Mouse (Mus musculus): ENCODE results near the gene Macrod2.

DNA sequence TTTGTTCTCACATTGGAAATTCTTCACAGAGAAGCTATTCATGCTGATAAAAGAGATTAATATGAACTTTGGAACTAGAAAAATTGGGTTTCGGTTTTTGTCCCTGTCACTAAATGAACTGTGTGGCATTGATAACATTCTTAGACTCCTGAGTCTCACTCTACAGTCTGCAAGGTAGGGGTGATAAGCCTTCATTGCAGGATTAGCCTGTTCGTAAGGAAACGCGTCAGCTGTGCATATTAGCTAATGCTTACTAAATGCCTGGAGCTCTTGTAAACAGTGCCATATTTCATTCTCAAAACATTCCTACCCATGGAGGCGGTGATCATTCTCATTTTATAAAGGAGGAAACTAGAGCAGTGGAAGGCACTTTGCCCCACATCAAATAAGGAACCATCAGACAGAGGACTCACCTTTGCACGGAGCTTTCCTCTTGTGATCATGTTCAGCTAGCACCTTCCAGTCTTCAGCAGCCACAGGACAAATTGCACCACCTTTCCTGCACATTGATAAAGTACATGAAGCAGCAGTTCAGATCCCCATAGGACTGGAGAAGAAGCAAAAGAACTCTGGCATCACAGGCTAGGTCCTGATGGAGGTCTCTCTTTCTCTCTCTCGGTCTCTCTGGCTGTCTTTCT is 891.1 kb downstream of the Macrod2 start:
- TF ChIP-seq CTCF (IDR thresholded peaks at IDR 0.05), result no peak
- TF ChIP-seq EP300 (IDR thresholded peaks at IDR 0.05), result no peak

All from lung, postnatal 0 days (tissue).